Mouse (Mus musculus) heart, embryonic 13.5 days (tissue): ENCODE measurements at regions not wholly inside any gene's neighbourhood (a gene's known extent, or its start where the extent isn't known, plus 50 kb on each side); places are given as distances from the start of the nearest gene placed in this dataset.

Experiments
- ATAC-seq: fragments of 200-750 bp; cut with Nextera tagmentation; 2 replicates; pipeline ENCODE4 v1.8.0; 2017; ENCODE audit warnings: moderate TSS enrichment; ENCODE audit not compliant: insufficient number of reproducible peaks, low FRiP score, low TSS enrichment; ENCODE audit errors: extremely low read depth
- H3K27ac ChIP-seq: fragments of 300-500 bp; sonication (generic); replicated peaks from 2 replicates; pipeline ENCODE4 v1.5.1; 2015; ENCODE audit warnings: moderate library complexity, mild to moderate bottlenecking, inconsistent platforms
- H3K27me3 ChIP-seq: fragments of 300-500 bp; sonication (generic); replicated peaks from 2 replicates; pipeline ENCODE4 v1.6.1; 2015; ENCODE audit warnings: mild to moderate bottlenecking, inconsistent platforms
- H3K36me3 ChIP-seq: fragments of 300-500 bp; sonication (generic); 2 replicates; pipeline ENCODE4 v1.6.1; 2015; ENCODE audit warnings: mild to moderate bottlenecking, inconsistent platforms
- H3K4me1 ChIP-seq: fragments of 300-500 bp; sonication (generic); 2 replicates; pipeline ENCODE4 v1.6.1; 2015; ENCODE audit warnings: inconsistent platforms
- H3K4me2 ChIP-seq: fragments of 300-500 bp; sonication (generic); 2 replicates; pipeline ENCODE4 v1.6.1; 2015; ENCODE audit warnings: inconsistent platforms, mild to moderate bottlenecking, moderate library complexity
- H3K4me3 ChIP-seq: fragments of 300-500 bp; sonication (generic); 2 replicates; pipeline ENCODE4 v1.5.1; 2015; ENCODE audit warnings: moderate library complexity, mild to moderate bottlenecking, inconsistent platforms
- H3K9ac ChIP-seq: fragments of 300-500 bp; sonication (generic); 2 replicates; pipeline ENCODE4 v1.6.1; 2015; ENCODE audit warnings: inconsistent platforms, mild to moderate bottlenecking, moderate library complexity
- H3K9me3 ChIP-seq: fragments of 300-500 bp; sonication (generic); 2 replicates; pipeline ENCODE4 v1.6.1; 2016; ENCODE audit warnings: inconsistent platforms
- WGBS: fragments of 180-500 bp; shearing (Covaris S2); methylation state at CpG from one replicate; pipeline ENCODE4 v1.1.7; 2015; ENCODE audit warnings: mixed read lengths; 5-methylcytosine and 5-hydroxymethylcytosine counted together

GRCm38 (mm10) chr1:41431127-41431690 lies 625.8 kb downstream of the Tmem182 start:
- H3K36me3 ChIP-seq: no peaks in the 10 kb centered on the region
- H3K9ac ChIP-seq: no peak overlapping the region
- H3K27me3 ChIP-seq: no peaks in the 10 kb centered on the region
- ATAC-seq: no peak
- no peak overlapping the region for H3K4me3 ChIP-seq
- 18% methylated on average over 7 of the region's 7 CpGs for WGBS
- peak overlapping the region; percentile 6; the same call in 1 of the 2 replicates for H3K27ac ChIP-seq
- H3K9me3 ChIP-seq: no peaks in the 10 kb centered on the region
- H3K4me1 ChIP-seq: peaks cover 13% of the 10 kb centered on the region
- H3K4me2 ChIP-seq: peak overlapping the region; percentile 42

- no peaks in the 10 kb centered on the region for H3K36me3 ChIP-seq
- no peak overlapping the region for H3K4me3 ChIP-seq
- H3K27ac ChIP-seq: no peak overlapping the region
- WGBS: 84% methylated on average over 3 of the region's 3 CpGs
- H3K9ac ChIP-seq: no peak overlapping the region
- no peaks in the 10 kb centered on the region for H3K27me3 ChIP-seq
- no peaks in the 10 kb centered on the region for H3K9me3 ChIP-seq
- no peak for ATAC-seq
- H3K4me2 ChIP-seq: no peak overlapping the region
- peaks cover 9% of the 10 kb centered on the region for H3K4me1 ChIP-seq
Measured at GRCm38 (mm10) chr1:41435379-41435778, 630.0 kb downstream of the Tmem182 start.

GRCm38 (mm10) chr1:41449972-41450371 lies 644.6 kb downstream of the Tmem182 start:
- H3K4me1 ChIP-seq: peaks cover 3% of the 10 kb centered on the region; the same call in 1 of the 2 replicates
- H3K9ac ChIP-seq: no peak overlapping the region
- no peak overlapping the region for H3K27ac ChIP-seq
- no peak overlapping the region for H3K4me2 ChIP-seq
- no peaks in the 10 kb centered on the region for H3K9me3 ChIP-seq
- no peaks in the 10 kb centered on the region for H3K27me3 ChIP-seq
- ATAC-seq: no peak
- no peaks in the 10 kb centered on the region for H3K36me3 ChIP-seq
- no peak overlapping the region for H3K4me3 ChIP-seq
